Mouse (Mus musculus) hindbrain, embryonic 13.5 days (tissue): ENCODE data around the gene Egfr. TPM values are rescaled to one million over a fixed set of nuclear protein-coding genes. Genes with fewer than 3 reads are reported as not detected.

Source experiments
- ATAC-seq: fragments of 200-750 bp; cut with Nextera tagmentation; 2 replicates; pipeline ENCODE4 v1.8.0; 2017; ENCODE audit warnings: moderate TSS enrichment; ENCODE audit not compliant: low FRiP score
- H3K27ac ChIP-seq: fragments of 300-500 bp; sonication (generic); 2 replicates; pipeline ENCODE4 v1.5.1; 2015; ENCODE audit warnings: inconsistent platforms, mild to moderate bottlenecking, moderate library complexity
- H3K27me3 ChIP-seq: fragments of 300-500 bp; sonication (generic); 2 replicates; pipeline ENCODE4 v1.6.1; 2015; ENCODE audit warnings: mild to moderate bottlenecking, inconsistent platforms
- H3K36me3 ChIP-seq: fragments of 300-500 bp; sonication (generic); 2 replicates; pipeline ENCODE4 v1.6.1; 2015; ENCODE audit warnings: mild to moderate bottlenecking, inconsistent platforms
- H3K4me1 ChIP-seq: fragments of 300-500 bp; sonication (generic); replicated peaks from 2 replicates; pipeline ENCODE4 v1.6.1; 2015; ENCODE audit warnings: inconsistent platforms
- H3K4me2 ChIP-seq: fragments of 300-500 bp; sonication (generic); 2 replicates; pipeline ENCODE4 v1.6.1; 2015; ENCODE audit warnings: inconsistent platforms, mild to moderate bottlenecking, moderate library complexity
- H3K4me3 ChIP-seq: fragments of 300-500 bp; sonication (generic); 2 replicates; pipeline ENCODE4 v1.5.1; 2015; ENCODE audit warnings: mild to moderate bottlenecking, inconsistent platforms
- H3K9ac ChIP-seq: fragments of 300-500 bp; sonication (generic); 2 replicates; pipeline ENCODE4 v1.6.1; 2015; ENCODE audit warnings: mild to moderate bottlenecking, inconsistent platforms
- H3K9me3 ChIP-seq: fragments of 300-500 bp; sonication (generic); 2 replicates; pipeline ENCODE4 v1.6.1; 2016; ENCODE audit warnings: inconsistent platforms
- whole genome bisulfite sequencing: fragments of 180-500 bp; shearing (Covaris S2); methylation state at CpG from one replicate; pipeline ENCODE4 v1.1.7; 2015; 5-methylcytosine and 5-hydroxymethylcytosine counted together
- polyA plus RNA-seq: library from polyadenylated mRNA; unstranded; fragments of >200 nt; fragmentation: Nextera tagmentation; extraction: Ambion mirVana; gene quantifications from 2 replicates; pipeline ENCODE4 v1.2.1, GENCODE M21; 2015

Egfr gene
- polyA plus RNA-seq, 1 experiment from 2014 or later: 3.5 TPM

DNA sequence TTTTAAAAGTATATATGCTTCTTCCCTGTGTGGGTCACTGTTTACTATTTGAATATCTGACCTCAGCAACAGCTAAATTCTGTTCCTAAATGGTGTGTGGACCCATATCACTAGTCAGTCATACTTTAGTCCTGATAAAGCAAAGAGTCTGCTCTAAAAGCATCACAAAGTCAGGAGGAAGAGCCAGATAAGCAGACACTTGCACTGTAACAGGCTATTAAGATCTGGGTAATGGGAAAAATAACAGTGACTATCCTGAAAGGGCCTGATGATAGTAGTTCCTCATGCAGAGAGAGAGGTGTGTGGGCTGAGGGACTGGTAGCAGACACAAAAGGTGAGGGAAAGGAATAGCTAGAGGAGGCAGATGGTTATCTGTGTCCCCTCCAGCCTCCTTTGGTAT is 61.3 kb downstream of the Egfr start:
- no peak for ATAC-seq
- H3K36me3 ChIP-seq: no peaks in the 10 kb centered on the region
- no peaks in the 10 kb centered on the region for H3K9me3 ChIP-seq
- H3K4me1 ChIP-seq: 0 out of 2 replicates have a peak, but pooled peaks cover 3% of the 10 kb centered on the region
- no peak overlapping the region for H3K4me3 ChIP-seq
- H3K27me3 ChIP-seq: no peaks in the 10 kb centered on the region
- H3K27ac ChIP-seq: no peak overlapping the region
- H3K4me2 ChIP-seq: no peak overlapping the region
- no peak overlapping the region for H3K9ac ChIP-seq

DNA sequence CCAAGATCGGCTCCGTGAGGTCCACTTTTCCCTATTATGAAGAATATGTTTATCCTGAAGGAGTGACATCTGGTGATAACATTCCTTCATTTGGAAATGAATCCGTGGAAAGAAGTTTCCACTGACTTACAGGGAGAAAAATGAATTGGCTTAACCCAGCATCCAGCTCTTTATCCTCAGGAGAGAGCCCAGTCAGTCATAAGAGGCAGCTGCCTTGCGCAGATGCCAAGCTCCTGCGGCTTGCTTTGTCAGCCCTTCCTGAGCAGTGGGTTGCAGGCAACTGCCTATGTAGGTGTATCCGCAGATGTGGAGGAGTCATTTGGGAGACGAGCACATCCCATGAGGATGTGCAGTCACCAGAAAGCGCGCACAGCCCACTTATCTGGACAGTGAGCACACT is 64.4 kb downstream of the Egfr start:
- no peak overlapping the region for H3K4me3 ChIP-seq
- H3K27ac ChIP-seq: no peak overlapping the region
- no peak overlapping the region for H3K4me2 ChIP-seq
- 91% methylated on average over 9 of the region's 9 CpGs for WGBS
- no peak overlapping the region for H3K9ac ChIP-seq
- ATAC-seq: no peak
- H3K36me3 ChIP-seq: no peaks in the 10 kb centered on the region
- H3K4me1 ChIP-seq: no peaks in the 10 kb centered on the region
- H3K27me3 ChIP-seq: no peaks in the 10 kb centered on the region
- H3K9me3 ChIP-seq: no peaks in the 10 kb centered on the region

GRCm38 (mm10) chr11:16817336-16818034 is 65.5 kb downstream of the Egfr start:
- no peak overlapping the region for H3K4me3 ChIP-seq
- no peaks in the 10 kb centered on the region for H3K27me3 ChIP-seq
- H3K36me3 ChIP-seq: no peaks in the 10 kb centered on the region
- H3K4me2 ChIP-seq: no peak overlapping the region
- no peak for ATAC-seq
- no peaks in the 10 kb centered on the region for H3K9me3 ChIP-seq
- no peak overlapping the region for H3K9ac ChIP-seq
- WGBS: 83% methylated on average over 6 of the region's 6 CpGs
- no peaks in the 10 kb centered on the region for H3K4me1 ChIP-seq
- H3K27ac ChIP-seq: no peak overlapping the region

DNA sequence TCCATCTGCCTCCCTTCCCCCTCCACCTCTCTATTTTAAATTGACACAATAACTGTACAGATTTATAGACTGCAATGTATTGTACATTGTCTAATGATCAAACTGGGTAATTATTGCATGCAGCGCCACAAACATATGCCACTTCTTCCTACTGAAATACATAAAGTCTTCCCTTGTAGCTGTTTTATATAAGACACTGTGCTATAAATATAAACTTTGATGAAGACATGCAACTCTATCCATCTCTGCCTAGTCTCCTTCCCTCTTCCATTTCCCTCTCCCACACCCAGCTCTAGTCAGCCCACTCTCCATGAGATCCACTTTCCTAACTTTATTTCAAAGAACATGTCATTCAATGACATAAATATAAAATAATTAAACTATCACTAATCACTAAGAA is 67.4 kb downstream of the Egfr start:
- Histone ChIP-seq H3K4me3 (no peak overlapping the region), H3K36me3 (no peaks in the 10 kb centered on the region), H3K27me3 (no peaks in the 10 kb centered on the region), H3K9me3 (no peaks in the 10 kb centered on the region), H3K27ac (no peak overlapping the region), H3K9ac (no peak overlapping the region), H3K4me2 (no peak overlapping the region), H3K4me1 (no peaks in the 10 kb centered on the region)
- WGBS: 89% methylated on average over 1 of the region's 1 CpGs
- no peak for ATAC-seq

DNA sequence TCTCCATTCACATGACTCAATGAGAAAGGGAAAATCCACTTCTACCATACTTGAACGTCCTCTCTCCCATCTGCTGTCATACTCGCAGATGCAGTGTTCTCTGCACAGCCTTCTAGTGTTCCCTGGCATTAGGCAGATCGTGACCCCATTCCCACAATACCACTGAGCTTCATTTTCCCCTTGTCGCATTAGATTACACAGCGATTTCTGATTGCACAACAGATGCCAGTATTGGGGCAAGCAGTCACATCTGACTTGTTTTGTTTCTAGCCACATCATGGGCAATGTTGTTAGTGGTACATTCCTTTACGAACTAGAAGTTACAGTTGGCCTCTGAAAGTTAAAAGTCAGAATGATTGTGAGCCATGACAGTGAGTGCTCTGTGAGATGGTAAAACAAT is 68.1 kb downstream of the Egfr start:
- no peak overlapping the region for H3K4me2 ChIP-seq
- no peak overlapping the region for H3K27ac ChIP-seq
- H3K4me1 ChIP-seq: no peaks in the 10 kb centered on the region
- H3K36me3 ChIP-seq: no peaks in the 10 kb centered on the region
- H3K9me3 ChIP-seq: no peaks in the 10 kb centered on the region
- no peak overlapping the region for H3K9ac ChIP-seq
- no peak for ATAC-seq
- no peaks in the 10 kb centered on the region for H3K27me3 ChIP-seq
- no peak overlapping the region for H3K4me3 ChIP-seq
- WGBS: 83% methylated on average over 6 of the region's 6 CpGs

- 93% methylated on average over 6 of the region's 6 CpGs for WGBS
- H3K4me1 ChIP-seq: no peaks in the 10 kb centered on the region
Observed at GRCm38 (mm10) chr11:16821668-16822254, 69.8 kb downstream of the Egfr start.

DNA sequence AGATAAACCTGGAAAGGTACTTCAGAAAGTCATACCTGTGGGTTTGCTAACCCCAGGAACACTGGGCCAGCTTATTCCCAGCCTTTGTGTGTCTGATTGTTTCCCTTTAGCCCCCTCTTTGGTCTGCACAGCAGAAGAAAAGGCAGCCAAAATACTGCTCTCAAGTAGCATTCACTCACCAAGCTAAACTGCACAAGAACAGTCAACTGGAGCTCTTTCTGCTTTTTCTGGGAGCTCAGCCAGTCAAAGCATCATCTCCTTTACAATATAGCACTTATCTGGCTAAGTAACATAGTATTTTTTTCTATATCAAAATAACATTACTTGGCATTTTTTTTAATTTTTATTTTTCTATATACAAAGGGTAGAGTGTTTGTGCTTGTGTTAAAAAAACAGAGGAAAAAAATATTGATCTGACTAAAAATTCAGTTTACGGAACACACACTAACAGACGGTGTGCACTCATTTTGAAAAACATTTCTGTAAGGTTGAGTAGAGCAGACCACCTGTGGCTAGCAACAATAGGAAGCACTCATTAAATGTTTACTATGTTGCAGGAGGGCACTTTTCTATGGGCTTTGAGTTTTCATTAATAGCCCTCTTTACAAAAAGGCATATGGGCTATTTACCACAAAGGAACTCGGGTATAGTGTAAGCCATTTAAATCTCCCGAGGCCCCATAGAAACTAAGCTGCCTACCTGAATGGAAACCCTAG is 72.0 kb downstream of the Egfr start:
- ATAC-seq: no peak
- no peak overlapping the region for H3K9ac ChIP-seq
- no peaks in the 10 kb centered on the region for H3K27me3 ChIP-seq
- WGBS: 53% methylated on average over 4 of the region's 4 CpGs
- no peak overlapping the region for H3K4me3 ChIP-seq
- no peaks in the 10 kb centered on the region for H3K4me1 ChIP-seq
- H3K27ac ChIP-seq: no peak overlapping the region
- no peak overlapping the region for H3K4me2 ChIP-seq
- H3K36me3 ChIP-seq: no peaks in the 10 kb centered on the region
- H3K9me3 ChIP-seq: no peaks in the 10 kb centered on the region

More at GRCm38 (mm10) chr11:16821668-16822254, 69.8 kb downstream of the Egfr start:
- no peak overlapping the region for H3K4me3 ChIP-seq
- H3K27ac ChIP-seq: no peak overlapping the region
- H3K36me3 ChIP-seq: no peaks in the 10 kb centered on the region
- H3K9me3 ChIP-seq: no peaks in the 10 kb centered on the region
- no peak overlapping the region for H3K9ac ChIP-seq
- H3K27me3 ChIP-seq: no peaks in the 10 kb centered on the region
- ATAC-seq: no peak
- H3K4me2 ChIP-seq: no peak overlapping the region

- no peaks in the 10 kb centered on the region for H3K4me1 ChIP-seq
- no peaks in the 10 kb centered on the region for H3K36me3 ChIP-seq
- no peak overlapping the region for H3K27ac ChIP-seq
- 86% methylated on average over 3 of the region's 3 CpGs for WGBS
- no peak overlapping the region for H3K4me2 ChIP-seq
- H3K9me3 ChIP-seq: no peaks in the 10 kb centered on the region
- no peak overlapping the region for H3K4me3 ChIP-seq
- H3K27me3 ChIP-seq: no peaks in the 10 kb centered on the region
- H3K9ac ChIP-seq: no peak overlapping the region
- ATAC-seq: no peak
Observed at GRCm38 (mm10) chr11:16829468-16829867, 77.5 kb downstream of the Egfr start.

- Histone ChIP-seq H3K9ac (no peak overlapping the region), H3K27me3 (no peaks in the 10 kb centered on the region), H3K36me3 (no peaks in the 10 kb centered on the region), H3K9me3 (no peaks in the 10 kb centered on the region), H3K4me3 (no peak overlapping the region), H3K4me1 (no peaks in the 10 kb centered on the region), H3K27ac (no peak overlapping the region), H3K4me2 (no peak overlapping the region)
- 74% methylated on average over 8 of the region's 8 CpGs for WGBS
- ATAC-seq: no peak
Observed at GRCm38 (mm10) chr11:16830531-16831227, 78.7 kb downstream of the Egfr start.

DNA sequence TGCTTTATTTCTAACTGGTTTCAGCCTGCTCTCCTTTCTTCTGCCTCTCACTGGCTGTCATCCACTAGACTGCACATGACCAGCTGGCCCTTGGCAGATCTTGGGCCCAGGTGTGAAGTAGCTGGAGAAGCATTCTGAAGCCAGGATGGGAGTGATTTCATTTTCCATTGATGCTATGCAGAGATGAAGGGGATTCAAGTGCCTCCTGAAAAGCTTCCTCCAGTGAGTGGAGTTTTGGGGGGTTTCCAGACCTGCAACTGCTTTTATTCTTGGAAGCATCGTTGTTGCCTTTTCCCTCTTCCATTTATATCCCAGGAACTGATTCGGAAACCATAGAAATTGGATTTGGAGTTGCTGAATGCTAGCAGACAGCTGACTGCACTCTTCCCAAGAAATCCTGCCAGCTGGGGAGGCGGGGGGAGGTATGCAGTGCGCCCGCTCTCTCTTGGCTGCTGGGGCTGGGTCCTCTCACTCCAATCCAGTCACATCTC is 80.0 kb downstream of the Egfr start:
- no peaks in the 10 kb centered on the region for H3K9me3 ChIP-seq
- no peak overlapping the region for H3K4me3 ChIP-seq
- WGBS: 85% methylated on average over 5 of the region's 5 CpGs
- no peaks in the 10 kb centered on the region for H3K27me3 ChIP-seq
- H3K9ac ChIP-seq: no peak overlapping the region
- H3K27ac ChIP-seq: no peak overlapping the region
- ATAC-seq: peak; percentile 63; the same call in 1 of the 2 replicates
- no peak overlapping the region for H3K4me2 ChIP-seq
- H3K36me3 ChIP-seq: no peaks in the 10 kb centered on the region
- no peaks in the 10 kb centered on the region for H3K4me1 ChIP-seq

- 86% methylated on average over 3 of the region's 3 CpGs for WGBS
Observed at GRCm38 (mm10) chr11:16838772-16839171, 86.8 kb downstream of the Egfr start.

GRCm38 (mm10) chr11:16842924-16843323 is 90.9 kb downstream of the Egfr start:
- no peaks in the 10 kb centered on the region for H3K27me3 ChIP-seq
- ATAC-seq: no peak
- no peaks in the 10 kb centered on the region for H3K4me1 ChIP-seq
- H3K4me3 ChIP-seq: no peak overlapping the region
- H3K36me3 ChIP-seq: no peaks in the 10 kb centered on the region
- WGBS: 94% methylated on average over 3 of the region's 3 CpGs
- no peak overlapping the region for H3K27ac ChIP-seq
- no peak overlapping the region for H3K9ac ChIP-seq
- H3K4me2 ChIP-seq: no peak overlapping the region
- no peaks in the 10 kb centered on the region for H3K9me3 ChIP-seq

More at GRCm38 (mm10) chr11:16838772-16839171, 86.8 kb downstream of the Egfr start:
- Histone ChIP-seq H3K4me2 (no peak overlapping the region), H3K27me3 (no peaks in the 10 kb centered on the region), H3K4me1 (no peaks in the 10 kb centered on the region), H3K4me3 (no peak overlapping the region), H3K27ac (no peak overlapping the region), H3K9me3 (no peaks in the 10 kb centered on the region), H3K36me3 (no peaks in the 10 kb centered on the region), H3K9ac (no peak overlapping the region)
- no peak for ATAC-seq
